Comparison of ENCODE assay signal across 1 mouse cellular context in the genomic region with DNA sequence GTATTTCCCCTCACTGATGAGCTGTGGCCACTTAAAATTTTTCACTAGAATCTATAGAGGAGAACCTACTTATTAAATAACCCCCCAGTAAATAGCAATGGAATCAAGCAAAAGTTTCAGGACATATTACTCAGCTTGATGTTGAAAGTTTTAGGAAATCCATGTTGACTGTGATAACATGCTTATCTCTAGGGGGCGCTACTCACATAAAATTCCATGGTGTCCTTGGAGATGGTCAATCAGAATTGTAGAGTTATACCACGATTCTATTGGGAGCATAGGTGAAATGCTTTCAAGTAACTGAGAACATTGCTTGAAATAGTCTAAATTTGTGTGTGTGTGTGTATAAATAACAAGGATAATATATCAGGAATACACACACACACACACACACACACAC.
TF ChIP-seq lines count a peak whose summit lies in the region.

No protein-coding gene starts in this region.

TF ChIP-seq in MEL, 35 proteins besides CTCF, POLR2A, EP300 and RAD21:
- TF ChIP-seq ZMIZ1 (IDR thresholded peaks at IDR 0.05; ENCODE audit: low read depth, low read length) (no peak), ZC3H11A (IDR thresholded peaks at IDR 0.05; ENCODE audit: low read depth, low read length) (peak; percentile 24; the same call in 1 of the 2 replicates), SMC3 (IDR thresholded peaks at IDR 0.05; ENCODE audit: low read depth, low read length) (peak; percentile 46), GATA1 (IDR thresholded peaks at IDR 0.05; ENCODE audit: low read depth, low read length) (no peak), MXI1 (IDR thresholded peaks at IDR 0.05; ENCODE audit: low read depth, low read length) (no peak)
